Mouse (Mus musculus) bone marrow macrophage, adult 2 months (primary cell): ENCODE data around the gene Plcb2.

Experiments
- CTCF ChIP-seq: IDR thresholded peaks from 2 replicates; pipeline ENCODE4 v1.5.1; 2012; ENCODE audit warnings: low read depth, mild to moderate bottlenecking, low read length, moderate library complexity
- POLR2A ChIP-seq: IDR thresholded peaks from 2 replicates; pipeline ENCODE4 v1.6.1; 2012; ENCODE audit warnings: mild to moderate bottlenecking, low read depth, low read length, borderline replicate concordance

DNA sequence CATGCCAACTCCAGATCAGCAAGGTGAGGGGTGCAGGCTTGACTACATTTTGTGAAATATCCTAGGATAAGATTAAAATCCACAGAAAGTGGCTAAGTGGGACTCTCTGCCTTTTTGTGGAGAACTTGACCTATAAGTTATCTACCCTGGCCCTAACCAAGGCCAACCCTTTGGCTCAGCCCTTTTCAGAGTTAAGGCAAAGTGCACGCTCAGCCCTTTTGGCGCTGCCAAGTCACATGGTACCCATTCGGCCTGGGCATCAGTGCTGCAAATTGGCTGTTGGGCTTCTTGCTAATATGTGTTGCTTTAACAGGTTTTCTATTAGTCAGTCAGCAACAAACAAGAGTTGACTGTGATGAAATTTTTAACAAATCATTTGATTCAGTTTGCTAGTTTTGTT lies 40.4 kb downstream of the Plcb2 start:
- TF ChIP-seq POLR2A (no peak), CTCF (no peak)
